Mouse (Mus musculus): ENCODE measurements at regions not wholly inside any gene's neighbourhood (a gene's known extent, or its start where the extent isn't known, plus 50 kb on each side); places are given as distances from the start of the nearest gene placed in this dataset.

DNA sequence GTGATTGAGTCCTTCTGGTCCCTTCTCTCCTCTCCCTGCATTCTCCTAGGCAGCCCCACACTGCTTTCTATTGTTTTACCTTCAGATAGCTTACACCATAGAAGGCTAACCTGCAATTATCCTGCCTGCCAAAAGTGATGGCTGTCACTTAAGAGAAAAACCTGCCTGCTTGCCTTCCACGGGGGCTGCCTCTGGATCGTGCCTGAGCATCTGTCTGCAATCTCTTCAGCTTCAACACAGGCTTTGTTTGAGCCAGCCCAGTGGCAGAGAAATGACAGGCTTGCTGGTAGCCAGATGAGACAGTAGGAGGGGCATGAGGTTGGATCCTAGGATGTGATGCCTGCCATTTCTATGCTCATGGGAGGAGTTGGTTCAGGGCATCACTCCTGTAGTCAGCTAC lies 345.2 kb upstream of the Tshz3 start:
- 27% methylated on average over 2 of the region's 2 CpGs for WGBS
- H3K27me3 ChIP-seq (ENCODE audit: control insufficient read depth, insufficient read depth, low read length) = no peaks in the 10 kb centered on the region
- H3K4me2 ChIP-seq (replicated peaks; ENCODE audit: low read depth, low read length) = no peak overlapping the region
- no peaks in the 10 kb centered on the region for H3K36me3 ChIP-seq (ENCODE audit: control insufficient read depth, insufficient read depth, low read length)
- no peak overlapping the region for H3K9ac ChIP-seq (ENCODE audit: low read depth, low read length)
- H3K4me1 ChIP-seq (replicated peaks; ENCODE audit: control insufficient read depth, insufficient read depth, low read length) = no peaks in the 10 kb centered on the region
- H3K4me3 ChIP-seq (ENCODE audit: low read depth, low read length) = no peak overlapping the region
- H3K27ac ChIP-seq (ENCODE audit: low read depth, low read length) = no peak overlapping the region
- H3K9me3 ChIP-seq (ENCODE audit: control insufficient read depth, low read length) = no peaks in the 10 kb centered on the region
- DNase-seq (ENCODE audit: low spot score) (peak; percentile 18), ATAC-seq (ENCODE audit: low FRiP score) (no peak)

- Histone ChIP-seq H3K4me1 (replicated peaks; ENCODE audit: control insufficient read depth, insufficient read depth, low read length) (no peaks in the 10 kb centered on the region), H3K4me2 (replicated peaks; ENCODE audit: low read depth, low read length) (no peak overlapping the region), H3K27ac (ENCODE audit: low read depth, low read length) (no peak overlapping the region), H3K9ac (ENCODE audit: low read depth, low read length) (no peak overlapping the region), H3K27me3 (ENCODE audit: control insufficient read depth, insufficient read depth, low read length) (no peaks in the 10 kb centered on the region), H3K4me3 (ENCODE audit: low read depth, low read length) (no peak overlapping the region), H3K9me3 (ENCODE audit: control insufficient read depth, low read length) (no peaks in the 10 kb centered on the region), H3K36me3 (ENCODE audit: control insufficient read depth, insufficient read depth, low read length) (no peaks in the 10 kb centered on the region)
- 67% methylated on average over 4 of the region's 4 CpGs for WGBS
- ATAC-seq (ENCODE audit: low FRiP score) (no peak), DNase-seq (ENCODE audit: low spot score) (no peak)
Observed at GRCm38 (mm10) chr7:36350616-36351015, 347.3 kb upstream of the Tshz3 start.

- DNase-seq (ENCODE audit: low spot score) (no peak), ATAC-seq (ENCODE audit: low FRiP score) (no peak)
- no peak overlapping the region for H3K4me3 ChIP-seq (ENCODE audit: low read depth, low read length)
- no peaks in the 10 kb centered on the region for H3K9me3 ChIP-seq (ENCODE audit: control insufficient read depth, low read length)
- H3K27ac ChIP-seq (ENCODE audit: low read depth, low read length) = no peak overlapping the region
- H3K36me3 ChIP-seq (ENCODE audit: control insufficient read depth, insufficient read depth, low read length) = no peaks in the 10 kb centered on the region
- 84% methylated on average over 8 of the region's 8 CpGs for whole genome bisulfite sequencing
- H3K4me1 ChIP-seq (replicated peaks; ENCODE audit: control insufficient read depth, insufficient read depth, low read length) = no peaks in the 10 kb centered on the region
- no peaks in the 10 kb centered on the region for H3K27me3 ChIP-seq (ENCODE audit: control insufficient read depth, insufficient read depth, low read length)
- H3K9ac ChIP-seq (ENCODE audit: low read depth, low read length) = no peak overlapping the region
- no peak overlapping the region for H3K4me2 ChIP-seq (replicated peaks; ENCODE audit: low read depth, low read length)
Observed at GRCm38 (mm10) chr7:36348195-36348594, 349.7 kb upstream of the Tshz3 start.

- no peaks in the 10 kb centered on the region for H3K9me3 ChIP-seq (ENCODE audit: control insufficient read depth, low read length)
- no peaks in the 10 kb centered on the region for H3K36me3 ChIP-seq (ENCODE audit: control insufficient read depth, insufficient read depth, low read length)
- ATAC-seq (ENCODE audit: low FRiP score) = no peak
- H3K4me1 ChIP-seq (replicated peaks; ENCODE audit: control insufficient read depth, insufficient read depth, low read length) = no peaks in the 10 kb centered on the region
- H3K4me2 ChIP-seq (replicated peaks; ENCODE audit: low read depth, low read length) = no peak overlapping the region
- WGBS = 92% methylated on average over 5 of the region's 5 CpGs
- no peak overlapping the region for H3K27ac ChIP-seq (ENCODE audit: low read depth, low read length)
- no peaks in the 10 kb centered on the region for H3K27me3 ChIP-seq (ENCODE audit: control insufficient read depth, insufficient read depth, low read length)
- no peak overlapping the region for H3K4me3 ChIP-seq (ENCODE audit: low read depth, low read length)
- no peak for DNase-seq (ENCODE audit: low spot score)
- no peak overlapping the region for H3K9ac ChIP-seq (ENCODE audit: low read depth, low read length)
Observed at GRCm38 (mm10) chr7:36334857-36335256, 363.1 kb upstream of the Tshz3 start.

DNA sequence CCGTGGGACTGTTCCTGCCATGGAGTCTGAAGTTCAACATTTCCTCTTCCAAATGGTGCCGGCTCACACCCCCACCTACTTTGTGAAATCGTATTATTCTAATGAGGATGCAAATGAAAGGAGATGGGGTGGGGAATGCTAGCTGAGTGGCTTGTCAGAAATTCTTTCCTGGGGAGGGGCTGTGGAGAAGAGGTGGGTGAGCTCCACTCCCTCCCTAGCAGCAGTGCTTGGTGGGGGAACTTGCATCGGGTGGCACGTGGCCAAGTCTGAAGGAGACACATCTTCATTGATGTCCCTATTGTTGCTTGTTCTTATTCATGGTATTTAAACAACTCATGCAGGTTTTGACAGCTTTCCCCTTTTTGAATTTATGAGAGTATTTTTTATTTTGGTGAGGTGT lies 363.8 kb upstream of the Tshz3 start:
- Histone ChIP-seq H3K9me3 (ENCODE audit: control insufficient read depth, low read length) (no peaks in the 10 kb centered on the region), H3K27ac (ENCODE audit: low read depth, low read length) (no peak overlapping the region), H3K27me3 (ENCODE audit: control insufficient read depth, insufficient read depth, low read length) (no peaks in the 10 kb centered on the region), H3K36me3 (ENCODE audit: control insufficient read depth, insufficient read depth, low read length) (no peaks in the 10 kb centered on the region), H3K4me3 (ENCODE audit: low read depth, low read length) (no peak overlapping the region), H3K9ac (ENCODE audit: low read depth, low read length) (no peak overlapping the region), H3K4me1 (replicated peaks; ENCODE audit: control insufficient read depth, insufficient read depth, low read length) (no peaks in the 10 kb centered on the region), H3K4me2 (replicated peaks; ENCODE audit: low read depth, low read length) (no peak overlapping the region)
- ATAC-seq (ENCODE audit: low FRiP score) (no peak), DNase-seq (ENCODE audit: low spot score) (no peak)
- WGBS = 58% methylated on average over 5 of the region's 5 CpGs

GRCm38 (mm10) chr7:36332633-36333032 lies 365.3 kb upstream of the Tshz3 start:
- ATAC-seq (ENCODE audit: low FRiP score) (no peak), DNase-seq (ENCODE audit: low spot score) (no peak)
- Histone ChIP-seq H3K4me1 (replicated peaks; ENCODE audit: control insufficient read depth, insufficient read depth, low read length) (no peaks in the 10 kb centered on the region), H3K9ac (ENCODE audit: low read depth, low read length) (no peak overlapping the region), H3K4me3 (ENCODE audit: low read depth, low read length) (no peak overlapping the region), H3K4me2 (replicated peaks; ENCODE audit: low read depth, low read length) (no peak overlapping the region), H3K27ac (ENCODE audit: low read depth, low read length) (no peak overlapping the region), H3K9me3 (ENCODE audit: control insufficient read depth, low read length) (no peaks in the 10 kb centered on the region), H3K27me3 (ENCODE audit: control insufficient read depth, insufficient read depth, low read length) (no peaks in the 10 kb centered on the region), H3K36me3 (ENCODE audit: control insufficient read depth, insufficient read depth, low read length) (no peaks in the 10 kb centered on the region)
- 84% methylated on average over 7 of the region's 7 CpGs for WGBS

GRCm38 (mm10) chr7:36328141-36328540 lies 369.8 kb upstream of the Tshz3 start:
- 89% methylated on average over 2 of the region's 2 CpGs for WGBS
- ATAC-seq (ENCODE audit: low FRiP score) = no peak

GRCm38 (mm10) chr7:36324035-36324434 lies 373.9 kb upstream of the Tshz3 start:
- DNase-seq (ENCODE audit: low spot score) = no peak
- WGBS = 82% methylated on average over 1 of the region's 1 CpGs
- no peaks in the 10 kb centered on the region for H3K27me3 ChIP-seq (ENCODE audit: control insufficient read depth, insufficient read depth, low read length)
- ATAC-seq (ENCODE audit: low FRiP score) = no peak
- H3K36me3 ChIP-seq (ENCODE audit: control insufficient read depth, insufficient read depth, low read length) = no peaks in the 10 kb centered on the region
- H3K4me3 ChIP-seq (ENCODE audit: low read depth, low read length) = no peak overlapping the region
- H3K9me3 ChIP-seq (ENCODE audit: control insufficient read depth, low read length) = no peaks in the 10 kb centered on the region
- no peaks in the 10 kb centered on the region for H3K4me1 ChIP-seq (replicated peaks; ENCODE audit: control insufficient read depth, insufficient read depth, low read length)
- H3K4me2 ChIP-seq (replicated peaks; ENCODE audit: low read depth, low read length) = no peak overlapping the region
- no peak overlapping the region for H3K9ac ChIP-seq (ENCODE audit: low read depth, low read length)
- H3K27ac ChIP-seq (ENCODE audit: low read depth, low read length) = no peak overlapping the region

More at GRCm38 (mm10) chr7:36328141-36328540, 369.8 kb upstream of the Tshz3 start:
- no peak for DNase-seq (ENCODE audit: low spot score)
- Histone ChIP-seq H3K4me1 (replicated peaks; ENCODE audit: control insufficient read depth, insufficient read depth, low read length) (no peaks in the 10 kb centered on the region), H3K27ac (ENCODE audit: low read depth, low read length) (no peak overlapping the region), H3K27me3 (ENCODE audit: control insufficient read depth, insufficient read depth, low read length) (no peaks in the 10 kb centered on the region), H3K36me3 (ENCODE audit: control insufficient read depth, insufficient read depth, low read length) (no peaks in the 10 kb centered on the region), H3K4me3 (ENCODE audit: low read depth, low read length) (no peak overlapping the region), H3K4me2 (replicated peaks; ENCODE audit: low read depth, low read length) (no peak overlapping the region), H3K9me3 (ENCODE audit: control insufficient read depth, low read length) (no peaks in the 10 kb centered on the region), H3K9ac (ENCODE audit: low read depth, low read length) (no peak overlapping the region)

- 76% methylated on average over 4 of the region's 4 CpGs for WGBS
- DNase-seq (ENCODE audit: low spot score) = no peak
Observed at GRCm38 (mm10) chr7:36322181-36322580, 375.7 kb upstream of the Tshz3 start.

More at GRCm38 (mm10) chr7:36322181-36322580, 375.7 kb upstream of the Tshz3 start:
- Histone ChIP-seq H3K9ac (ENCODE audit: low read depth, low read length) (no peak overlapping the region), H3K36me3 (ENCODE audit: control insufficient read depth, insufficient read depth, low read length) (no peaks in the 10 kb centered on the region), H3K27me3 (ENCODE audit: control insufficient read depth, insufficient read depth, low read length) (no peaks in the 10 kb centered on the region), H3K4me1 (replicated peaks; ENCODE audit: control insufficient read depth, insufficient read depth, low read length) (no peaks in the 10 kb centered on the region), H3K9me3 (ENCODE audit: control insufficient read depth, low read length) (no peaks in the 10 kb centered on the region), H3K4me3 (ENCODE audit: low read depth, low read length) (no peak overlapping the region), H3K4me2 (replicated peaks; ENCODE audit: low read depth, low read length) (no peak overlapping the region), H3K27ac (ENCODE audit: low read depth, low read length) (no peak overlapping the region)
- no peak for ATAC-seq (ENCODE audit: low FRiP score)

Data from hindbrain, embryonic 11.5 days (tissue).